Mouse (Mus musculus) hindbrain, embryonic 13.5 days (tissue): ENCODE measurements at regions not wholly inside any gene's neighbourhood (a gene's known extent, or its start where the extent isn't known, plus 50 kb on each side); places are given as distances from the start of the nearest gene placed in this dataset. TPM values are rescaled to one million over a fixed set of nuclear protein-coding genes. Genes with fewer than 3 reads are reported as not detected.

Source experiments
- ATAC-seq: fragments of 200-750 bp; cut with Nextera tagmentation; 2 replicates; pipeline ENCODE4 v1.8.0; 2017; ENCODE audit warnings: moderate TSS enrichment; ENCODE audit not compliant: low FRiP score
- H3K27ac ChIP-seq: fragments of 300-500 bp; sonication (generic); 2 replicates; pipeline ENCODE4 v1.5.1; 2015; ENCODE audit warnings: inconsistent platforms, mild to moderate bottlenecking, moderate library complexity
- H3K27me3 ChIP-seq: fragments of 300-500 bp; sonication (generic); 2 replicates; pipeline ENCODE4 v1.6.1; 2015; ENCODE audit warnings: mild to moderate bottlenecking, inconsistent platforms
- H3K36me3 ChIP-seq: fragments of 300-500 bp; sonication (generic); 2 replicates; pipeline ENCODE4 v1.6.1; 2015; ENCODE audit warnings: mild to moderate bottlenecking, inconsistent platforms
- H3K4me1 ChIP-seq: fragments of 300-500 bp; sonication (generic); replicated peaks from 2 replicates; pipeline ENCODE4 v1.6.1; 2015; ENCODE audit warnings: inconsistent platforms
- H3K4me2 ChIP-seq: fragments of 300-500 bp; sonication (generic); 2 replicates; pipeline ENCODE4 v1.6.1; 2015; ENCODE audit warnings: inconsistent platforms, mild to moderate bottlenecking, moderate library complexity
- H3K4me3 ChIP-seq: fragments of 300-500 bp; sonication (generic); 2 replicates; pipeline ENCODE4 v1.5.1; 2015; ENCODE audit warnings: mild to moderate bottlenecking, inconsistent platforms
- H3K9ac ChIP-seq: fragments of 300-500 bp; sonication (generic); 2 replicates; pipeline ENCODE4 v1.6.1; 2015; ENCODE audit warnings: mild to moderate bottlenecking, inconsistent platforms
- H3K9me3 ChIP-seq: fragments of 300-500 bp; sonication (generic); 2 replicates; pipeline ENCODE4 v1.6.1; 2016; ENCODE audit warnings: inconsistent platforms
- WGBS: fragments of 180-500 bp; shearing (Covaris S2); methylation state at CpG from one replicate; pipeline ENCODE4 v1.1.7; 2015; 5-methylcytosine and 5-hydroxymethylcytosine counted together
- microRNA-seq: library from miRNA; unstranded; fragments of <30 nt; microRNA quantifications from one replicate; pipeline ENCODE4, GENCODE M21; 2016

GRCm38 (mm10) chr7:36582074-36582473 lies 115.8 kb upstream of the Tshz3 start:
- Histone ChIP-seq H3K4me1 (no peaks in the 10 kb centered on the region), H3K36me3 (no peaks in the 10 kb centered on the region), H3K4me2 (no peak overlapping the region), H3K4me3 (no peak overlapping the region), H3K9me3 (no peaks in the 10 kb centered on the region), H3K9ac (no peak overlapping the region), H3K27ac (no peak overlapping the region), H3K27me3 (no peaks in the 10 kb centered on the region)
- 94% methylated on average over 6 of the region's 6 CpGs for WGBS
- ATAC-seq, result no peak

GRCm38 (mm10) chr7:36585014-36585413 lies 112.9 kb upstream of the Tshz3 start:
- Histone ChIP-seq H3K4me3 (no peak overlapping the region), H3K36me3 (no peaks in the 10 kb centered on the region), H3K9ac (no peak overlapping the region), H3K27ac (no peak overlapping the region), H3K4me2 (no peak overlapping the region), H3K9me3 (no peaks in the 10 kb centered on the region), H3K27me3 (no peaks in the 10 kb centered on the region), H3K4me1 (no peaks in the 10 kb centered on the region)
- no peak for ATAC-seq
- 61% methylated on average over 1 of the region's 1 CpGs for WGBS

- Histone ChIP-seq H3K27me3 (no peaks in the 10 kb centered on the region), H3K9me3 (no peaks in the 10 kb centered on the region), H3K36me3 (no peaks in the 10 kb centered on the region), H3K4me1 (no peaks in the 10 kb centered on the region), H3K9ac (no peak overlapping the region), H3K4me3 (no peak overlapping the region), H3K27ac (no peak overlapping the region), H3K4me2 (no peak overlapping the region)
- WGBS, result 98% methylated on average over 1 of the region's 1 CpGs
- ATAC-seq, result no peak
Observed at GRCm38 (mm10) chr7:36591496-36591895, 106.4 kb upstream of the Tshz3 start.

- no peak for ATAC-seq
- peaks cover 6% of the 10 kb centered on the region; the same call in 1 of the 2 replicates for H3K9me3 ChIP-seq
- H3K4me2 ChIP-seq, result no peak overlapping the region
- H3K9ac ChIP-seq, result no peak overlapping the region
- H3K4me3 ChIP-seq, result no peak overlapping the region
- no peaks in the 10 kb centered on the region for H3K4me1 ChIP-seq
- WGBS, result 94% methylated on average over 3 of the region's 3 CpGs
- H3K36me3 ChIP-seq, result no peaks in the 10 kb centered on the region
- no peaks in the 10 kb centered on the region for H3K27me3 ChIP-seq
- no peak overlapping the region for H3K27ac ChIP-seq
Observed at GRCm38 (mm10) chr7:36596630-36597301, 101.2 kb upstream of the Tshz3 start.

GRCm38 (mm10) chr7:36605026-36605698 lies 92.8 kb upstream of the Tshz3 start:
- no peak overlapping the region for H3K4me2 ChIP-seq
- H3K9ac ChIP-seq, result 0 out of 2 replicates have a peak overlapping the region, but pooled peaks have one; percentile 24
- H3K4me1 ChIP-seq, result peaks cover 22% of the 10 kb centered on the region
- WGBS, result 54% methylated on average over 18 of the region's 18 CpGs
- no peak overlapping the region for H3K4me3 ChIP-seq
- H3K27ac ChIP-seq, result no peak overlapping the region
- H3K27me3 ChIP-seq, result no peaks in the 10 kb centered on the region
- no peak for ATAC-seq
- H3K36me3 ChIP-seq, result no peaks in the 10 kb centered on the region
- H3K9me3 ChIP-seq, result no peaks in the 10 kb centered on the region

GRCm38 (mm10) chr7:36620256-36620655 lies 77.7 kb upstream of the Tshz3 start:
- no peak overlapping the region for H3K4me2 ChIP-seq
- H3K36me3 ChIP-seq, result no peaks in the 10 kb centered on the region
- no peak for ATAC-seq
- H3K27ac ChIP-seq, result no peak overlapping the region
- H3K4me1 ChIP-seq, result 0 out of 2 replicates have a peak, but pooled peaks cover 2% of the 10 kb centered on the region
- H3K9me3 ChIP-seq, result no peaks in the 10 kb centered on the region
- H3K9ac ChIP-seq, result no peak overlapping the region
- 75% methylated on average over 6 of the region's 6 CpGs for WGBS
- H3K27me3 ChIP-seq, result no peaks in the 10 kb centered on the region
- no peak overlapping the region for H3K4me3 ChIP-seq

GRCm38 (mm10) chr7:36644252-36644651 lies 53.7 kb upstream of the Tshz3 start:
- H3K27ac ChIP-seq, result no peak overlapping the region
- H3K9ac ChIP-seq, result no peak overlapping the region
- WGBS, result 31% methylated on average over 3 of the region's 3 CpGs
- no peak for ATAC-seq
- no peak overlapping the region for H3K4me2 ChIP-seq
- H3K36me3 ChIP-seq, result no peaks in the 10 kb centered on the region
- no peak overlapping the region for H3K4me3 ChIP-seq
- no peaks in the 10 kb centered on the region for H3K4me1 ChIP-seq
- H3K27me3 ChIP-seq, result no peaks in the 10 kb centered on the region
- H3K9me3 ChIP-seq, result no peaks in the 10 kb centered on the region

Small RNA genes in the stretch of these regions (microRNA-seq; reads per million reads assigned to microRNA genes)
- gene Gm25247, result not detected
